Mouse (Mus musculus) ES-E14 (cell line): ENCODE measurements at regions not wholly inside any gene's neighbourhood (a gene's known extent, or its start where the extent isn't known, plus 50 kb on each side); places are given as distances from the start of the nearest gene placed in this dataset.

Experiments
- DNase-seq: peaks from one replicate; pipeline ENCODE4 v3.0.0-alpha.2; 2013; ENCODE audit warnings: low read depth, low spot score
- H3K27ac ChIP-seq: 2 replicates; pipeline ENCODE4 v1.5.1; 2012; ENCODE audit warnings: low read depth, mild to moderate bottlenecking, low read length, moderate library complexity, mixed read lengths; ENCODE audit not compliant: poor library complexity, insufficient read depth, severe bottlenecking
- H3K36me3 ChIP-seq: 2 replicates; pipeline ENCODE4 v1.6.1; 2012; ENCODE audit warnings: mild to moderate bottlenecking, low read length, moderate library complexity, mixed read lengths; ENCODE audit not compliant: control insufficient read depth, poor library complexity, insufficient read depth, severe bottlenecking
- H3K4me1 ChIP-seq, 2 experiments: fragments of 150-350 bp in 1 of 2; sonication (generic) in 1 of 2; 2 replicates each; pipeline ENCODE4 v1.6.1; 2012; ENCODE audit warnings: low read length in 2 of 2, mild to moderate bottlenecking in 1 of 2, mixed read lengths in 1 of 2; ENCODE audit not compliant: control insufficient read depth in 2 of 2, insufficient read depth in 2 of 2, poor library complexity in 1 of 2
- H3K4me3 ChIP-seq, 2 experiments: fragments of 150-350 bp in 1 of 2; sonication (generic) in 1 of 2; 2 replicates each; pipeline ENCODE4 v1.5.1; 2012; ENCODE audit warnings: low read length in 2 of 2, low read depth in 1 of 2, mild to moderate bottlenecking in 1 of 2, mixed read lengths in 1 of 2; ENCODE audit not compliant: insufficient read depth in 1 of 2, poor library complexity in 1 of 2, severe bottlenecking in 1 of 2
- H3K9ac ChIP-seq: 2 replicates; pipeline ENCODE4 v1.6.1; 2012; ENCODE audit warnings: low read depth, mild to moderate bottlenecking, low read length, mixed read lengths; ENCODE audit not compliant: poor library complexity, insufficient read depth, severe bottlenecking
- H3K9me3 ChIP-seq: fragments of 150-350 bp; sonication (generic); 2 replicates; pipeline ENCODE4 v1.6.1; 2012; ENCODE audit warnings: low read depth, mild to moderate bottlenecking, low read length; ENCODE audit not compliant: control insufficient read depth, insufficient read depth
- CHD2 ChIP-seq: IDR thresholded peaks from 2 replicates; pipeline ENCODE4 v1.6.1; 2014; ENCODE audit warnings: mild to moderate bottlenecking, low read depth, low read length, inconsistent platforms
- HCFC1 ChIP-seq: IDR thresholded peaks from 2 replicates; pipeline ENCODE4 v1.6.1; 2012; ENCODE audit warnings: low read length, inconsistent platforms, borderline replicate concordance; ENCODE audit not compliant: insufficient read depth
- ZC3H11A ChIP-seq: IDR thresholded peaks from 2 replicates; pipeline ENCODE4 v1.6.1; 2012; ENCODE audit warnings: low read depth, mild to moderate bottlenecking, inconsistent platforms, low read length, borderline replicate concordance
- in situ Hi-C, 2 experiments: fragments of 600-800 bp; cut with MboI; formaldehyde crosslinking; loops; one replicate each; pipeline ENCODE4 v1.15.1; 2025; ENCODE audit warnings: low sequenced_read_pairs in 2 of 2, inconsistent platforms in 1 of 2; ENCODE audit not compliant: unreplicated experiment in 2 of 2

DNA sequence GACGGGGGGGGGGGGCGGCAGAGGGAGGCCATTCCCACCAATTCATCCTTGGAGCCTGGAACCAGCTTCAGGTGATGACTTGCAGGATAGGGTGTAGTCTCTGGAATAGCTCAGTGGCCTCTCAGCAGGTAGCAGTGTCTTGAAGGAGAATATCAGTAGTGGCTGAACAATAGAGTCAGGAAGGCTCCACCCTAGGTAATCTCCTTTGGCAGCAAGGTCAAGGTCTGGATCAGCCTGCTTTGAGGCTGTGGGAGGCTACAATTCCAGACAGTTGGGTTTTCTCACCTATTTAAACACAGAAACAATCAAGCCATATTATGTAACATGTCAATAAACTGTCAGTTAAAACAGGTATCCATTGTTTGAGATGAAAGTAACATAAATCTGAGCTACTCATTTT is 2173.0 kb downstream of the Pcdh9 start:
- Histone ChIP-seq H3K9ac (no peak overlapping the region), H3K4me3 (no peak overlapping the region), H3K4me1 (peaks cover 1 to 4% of the 10 kb centered on the region in 2 experiments; a peak in 1 of 4 replicates), H3K27ac (no peak overlapping the region; the same call in 1 of the 2 replicates), H3K36me3 (no peaks in the 10 kb centered on the region), H3K9me3 (no peaks in the 10 kb centered on the region)
- TF ChIP-seq CHD2 (0 out of 2 replicates have a peak, but pooled peaks have one; percentile 29), HCFC1 (no peak), ZC3H11A (no peak)
- DNase-seq = peak; percentile 46
- in situ Hi-C loops = no loop called here
